Mouse (Mus musculus): ENCODE results near the gene Mboat2. TPM values are rescaled to one million over a fixed set of nuclear protein-coding genes. Genes with fewer than 3 reads are reported as not detected.

Gene Mboat2
- polyA plus RNA-seq, 1 experiment from 2014 or later: 2.8 TPM

GRCm38 (mm10) chr12:24924003-24924402 is 93.3 kb downstream of the Mboat2 start:
- no peak overlapping the region for H3K4me2 ChIP-seq (ENCODE audit: low read depth, low read length)
- 25% methylated on average over 4 of the region's 4 CpGs for WGBS (ENCODE audit: insufficient replicate concordance)
- H3K27ac ChIP-seq (ENCODE audit: low read length): no peak overlapping the region
- ATAC-seq (ENCODE audit: low read depth): peak; percentile 37; the same call in 1 of the 2 replicates
- H3K9ac ChIP-seq (ENCODE audit: low read depth, low read length): no peak overlapping the region
- H3K9me3 ChIP-seq (replicated peaks; ENCODE audit: control insufficient read depth, low read length): no peaks in the 10 kb centered on the region
- H3K27me3 ChIP-seq (ENCODE audit: control insufficient read depth, insufficient read depth, low read depth, low read length): no peaks in the 10 kb centered on the region
- H3K4me1 ChIP-seq (ENCODE audit: control insufficient read depth, low read depth, low read length): peaks cover 3% of the 10 kb centered on the region
- H3K4me3 ChIP-seq (ENCODE audit: low read depth, low read length): no peak overlapping the region
- H3K36me3 ChIP-seq (ENCODE audit: control insufficient read depth, insufficient read depth): no peaks in the 10 kb centered on the region

- no peak for ATAC-seq (ENCODE audit: low read depth)
- H3K36me3 ChIP-seq (ENCODE audit: control insufficient read depth, insufficient read depth): no peaks in the 10 kb centered on the region
- no peaks in the 10 kb centered on the region for H3K27me3 ChIP-seq (ENCODE audit: control insufficient read depth, insufficient read depth, low read depth, low read length)
- no peak overlapping the region for H3K4me2 ChIP-seq (ENCODE audit: low read depth, low read length)
- WGBS (ENCODE audit: insufficient replicate concordance): 75% methylated on average over 5 of the region's 5 CpGs
- no peak overlapping the region for H3K9ac ChIP-seq (ENCODE audit: low read depth, low read length)
- no peaks in the 10 kb centered on the region for H3K9me3 ChIP-seq (replicated peaks; ENCODE audit: control insufficient read depth, low read length)
- no peak overlapping the region for H3K4me3 ChIP-seq (ENCODE audit: low read depth, low read length)
- no peak overlapping the region for H3K27ac ChIP-seq (ENCODE audit: low read length)
- peaks cover 3% of the 10 kb centered on the region for H3K4me1 ChIP-seq (ENCODE audit: control insufficient read depth, low read depth, low read length)
Measured at GRCm38 (mm10) chr12:24925276-24925675, 94.6 kb downstream of the Mboat2 start.

GRCm38 (mm10) chr12:24925684-24926083 is 95.0 kb downstream of the Mboat2 start:
- H3K9me3 ChIP-seq (replicated peaks; ENCODE audit: control insufficient read depth, low read length): no peaks in the 10 kb centered on the region
- no peak overlapping the region for H3K4me2 ChIP-seq (ENCODE audit: low read depth, low read length)
- H3K4me3 ChIP-seq (ENCODE audit: low read depth, low read length): no peak overlapping the region
- ATAC-seq (ENCODE audit: low read depth): no peak
- H3K4me1 ChIP-seq (ENCODE audit: control insufficient read depth, low read depth, low read length): peaks cover 6% of the 10 kb centered on the region
- H3K27ac ChIP-seq (ENCODE audit: low read length): no peak overlapping the region
- H3K36me3 ChIP-seq (ENCODE audit: control insufficient read depth, insufficient read depth): no peaks in the 10 kb centered on the region
- H3K9ac ChIP-seq (ENCODE audit: low read depth, low read length): no peak overlapping the region
- no peaks in the 10 kb centered on the region for H3K27me3 ChIP-seq (ENCODE audit: control insufficient read depth, insufficient read depth, low read depth, low read length)
- 64% methylated on average over 4 of the region's 4 CpGs for WGBS (ENCODE audit: insufficient replicate concordance)

GRCm38 (mm10) chr12:24928051-24928748 is 97.5 kb downstream of the Mboat2 start:
- no peaks in the 10 kb centered on the region for H3K9me3 ChIP-seq (replicated peaks; ENCODE audit: control insufficient read depth, low read length)
- H3K4me1 ChIP-seq (ENCODE audit: control insufficient read depth, low read depth, low read length): peaks cover 11% of the 10 kb centered on the region
- no peak overlapping the region for H3K9ac ChIP-seq (ENCODE audit: low read depth, low read length)
- 69% methylated on average over 18 of the region's 18 CpGs for WGBS (ENCODE audit: insufficient replicate concordance)
- no peaks in the 10 kb centered on the region for H3K27me3 ChIP-seq (ENCODE audit: control insufficient read depth, insufficient read depth, low read depth, low read length)
- no peak overlapping the region for H3K4me3 ChIP-seq (ENCODE audit: low read depth, low read length)
- H3K27ac ChIP-seq (ENCODE audit: low read length): no peak overlapping the region
- no peak overlapping the region for H3K4me2 ChIP-seq (ENCODE audit: low read depth, low read length)
- ATAC-seq (ENCODE audit: low read depth): no peak; the same call in 1 of the 2 replicates
- H3K36me3 ChIP-seq (ENCODE audit: control insufficient read depth, insufficient read depth): no peaks in the 10 kb centered on the region

- no peak overlapping the region for H3K27ac ChIP-seq (ENCODE audit: low read length)
- H3K4me3 ChIP-seq (ENCODE audit: low read depth, low read length): no peak overlapping the region
- ATAC-seq (ENCODE audit: low read depth): no peak
- no peak overlapping the region for H3K4me2 ChIP-seq (ENCODE audit: low read depth, low read length)
- H3K27me3 ChIP-seq (ENCODE audit: control insufficient read depth, insufficient read depth, low read depth, low read length): no peaks in the 10 kb centered on the region
- no peaks in the 10 kb centered on the region for H3K36me3 ChIP-seq (ENCODE audit: control insufficient read depth, insufficient read depth)
- H3K4me1 ChIP-seq (ENCODE audit: control insufficient read depth, low read depth, low read length): peaks cover 11% of the 10 kb centered on the region
- 86% methylated on average over 7 of the region's 7 CpGs for WGBS (ENCODE audit: insufficient replicate concordance)
- H3K9me3 ChIP-seq (replicated peaks; ENCODE audit: control insufficient read depth, low read length): no peaks in the 10 kb centered on the region
- H3K9ac ChIP-seq (ENCODE audit: low read depth, low read length): no peak overlapping the region
Measured at GRCm38 (mm10) chr12:24929043-24929442, 98.4 kb downstream of the Mboat2 start.

- Histone ChIP-seq H3K4me3 (ENCODE audit: low read depth, low read length) (no peak overlapping the region), H3K4me2 (ENCODE audit: low read depth, low read length) (no peak overlapping the region), H3K27me3 (ENCODE audit: control insufficient read depth, insufficient read depth, low read depth, low read length) (no peaks in the 10 kb centered on the region), H3K9ac (ENCODE audit: low read depth, low read length) (no peak overlapping the region), H3K36me3 (ENCODE audit: control insufficient read depth, insufficient read depth) (no peaks in the 10 kb centered on the region), H3K4me1 (ENCODE audit: control insufficient read depth, low read depth, low read length) (peaks cover 11% of the 10 kb centered on the region), H3K27ac (ENCODE audit: low read length) (no peak overlapping the region), H3K9me3 (replicated peaks; ENCODE audit: control insufficient read depth, low read length) (no peaks in the 10 kb centered on the region)
- WGBS (ENCODE audit: insufficient replicate concordance): 57% methylated on average over 3 of the region's 3 CpGs
- ATAC-seq (ENCODE audit: low read depth): peak; percentile 86
Measured at GRCm38 (mm10) chr12:24930760-24931159, 100.1 kb downstream of the Mboat2 start.

GRCm38 (mm10) chr12:24932120-24932519 is 101.4 kb downstream of the Mboat2 start:
- Histone ChIP-seq H3K4me3 (ENCODE audit: low read depth, low read length) (no peak overlapping the region), H3K36me3 (ENCODE audit: control insufficient read depth, insufficient read depth) (no peaks in the 10 kb centered on the region), H3K27ac (ENCODE audit: low read length) (no peak overlapping the region), H3K9ac (ENCODE audit: low read depth, low read length) (no peak overlapping the region), H3K27me3 (ENCODE audit: control insufficient read depth, insufficient read depth, low read depth, low read length) (no peaks in the 10 kb centered on the region), H3K4me1 (ENCODE audit: control insufficient read depth, low read depth, low read length) (peaks cover 18% of the 10 kb centered on the region), H3K9me3 (replicated peaks; ENCODE audit: control insufficient read depth, low read length) (no peaks in the 10 kb centered on the region), H3K4me2 (ENCODE audit: low read depth, low read length) (no peak overlapping the region)
- 75% methylated on average over 6 of the region's 6 CpGs for WGBS (ENCODE audit: insufficient replicate concordance)
- ATAC-seq (ENCODE audit: low read depth): no peak

- Histone ChIP-seq H3K4me2 (ENCODE audit: low read depth, low read length) (no peak overlapping the region), H3K4me3 (ENCODE audit: low read depth, low read length) (no peak overlapping the region), H3K27me3 (ENCODE audit: control insufficient read depth, insufficient read depth, low read depth, low read length) (no peaks in the 10 kb centered on the region), H3K27ac (ENCODE audit: low read length) (no peak overlapping the region), H3K9ac (ENCODE audit: low read depth, low read length) (no peak overlapping the region), H3K4me1 (ENCODE audit: control insufficient read depth, low read depth, low read length) (peaks cover 18% of the 10 kb centered on the region), H3K36me3 (ENCODE audit: control insufficient read depth, insufficient read depth) (no peaks in the 10 kb centered on the region), H3K9me3 (replicated peaks; ENCODE audit: control insufficient read depth, low read length) (no peaks in the 10 kb centered on the region)
- WGBS (ENCODE audit: insufficient replicate concordance): 74% methylated on average over 1 of the region's 1 CpGs
- no peak for ATAC-seq (ENCODE audit: low read depth)
Measured at GRCm38 (mm10) chr12:24933206-24933775, 102.6 kb downstream of the Mboat2 start.

- H3K36me3 ChIP-seq (ENCODE audit: control insufficient read depth, insufficient read depth): no peaks in the 10 kb centered on the region
- H3K27me3 ChIP-seq (ENCODE audit: control insufficient read depth, insufficient read depth, low read depth, low read length): no peaks in the 10 kb centered on the region
- H3K4me1 ChIP-seq (ENCODE audit: control insufficient read depth, low read depth, low read length): peaks cover 19% of the 10 kb centered on the region
- WGBS (ENCODE audit: insufficient replicate concordance): 75% methylated on average over 3 of the region's 3 CpGs
- no peak for ATAC-seq (ENCODE audit: low read depth)
- H3K4me2 ChIP-seq (ENCODE audit: low read depth, low read length): no peak overlapping the region
- no peaks in the 10 kb centered on the region for H3K9me3 ChIP-seq (replicated peaks; ENCODE audit: control insufficient read depth, low read length)
- no peak overlapping the region for H3K27ac ChIP-seq (ENCODE audit: low read length)
- no peak overlapping the region for H3K4me3 ChIP-seq (ENCODE audit: low read depth, low read length)
- H3K9ac ChIP-seq (ENCODE audit: low read depth, low read length): no peak overlapping the region
Measured at GRCm38 (mm10) chr12:24933996-24934395, 103.3 kb downstream of the Mboat2 start.
